15 mouse cellular contexts compared by ENCODE assay signal in genomic region chr5:149994578-149994977, GRCm38 (mm10). TPM values are rescaled to one million over a fixed set of nuclear protein-coding genes. Genes with fewer than 3 reads are reported as not detected.
"Had no signal": no experiment of that assay in that cellular context is flagged by ENCODE, and none has a peak within 500 bp of the region (broad histone marks: within the 10 kb centered on the region; RNA-seq: fewer than 3 reads in every experiment).

No protein-coding gene starts in this region.

- DNase-seq: kidney, adult 9 months; kidney, postnatal 36 days; lung, adult 2 months; lung, postnatal 10 days; thymus, postnatal 4 days had no signal

- H3K27me3 ChIP-seq: liver, embryonic 15.5 days; megakaryocyte, embryonic 14.5 days; midbrain, embryonic 15.5 days; neural tube, embryonic 12.5 days had no signal

- H3K4me3 ChIP-seq: limb, embryonic 10.5 days; liver, embryonic 15.5 days; megakaryocyte, embryonic 14.5 days; midbrain, embryonic 15.5 days; neural tube, embryonic 12.5 days had no signal

- H3K36me3 ChIP-seq: limb, embryonic 10.5 days; liver, embryonic 15.5 days; midbrain, embryonic 15.5 days; neural tube, embryonic 12.5 days had no signal

- H3K27ac ChIP-seq: kidney, postnatal 0 days; limb, embryonic 10.5 days; liver, embryonic 15.5 days; macrophage; midbrain, embryonic 15.5 days; neural tube, embryonic 12.5 days had no signal

- H3K9ac ChIP-seq: liver, embryonic 15.5 days; midbrain, embryonic 15.5 days; neural tube, embryonic 12.5 days had no signal

- H3K9me3 ChIP-seq: limb, embryonic 10.5 days; liver, embryonic 15.5 days; midbrain, embryonic 15.5 days; neural tube, embryonic 12.5 days had no signal

- H3K4me1 ChIP-seq: liver, embryonic 15.5 days; megakaryocyte, embryonic 14.5 days; midbrain, embryonic 15.5 days; neural tube, embryonic 12.5 days had no signal

- ATAC-seq: midbrain, embryonic 15.5 days had no signal

RNA-seq across cellular contexts. Expression of gene Rxfp2, which starts 23.9 kb away (rescaled TPM):
- total RNA-seq: monocyte, adult 5-6 weeks; neutrophil, adult 5-6 weeks had no signal
- polyA plus RNA-seq: liver, embryonic 15.5 days; macrophage; thymus, postnatal 0 days had no signal
